8 mouse cellular contexts compared by ENCODE assay signal in genomic region chr17:5324236-5324876, GRCm38 (mm10).
DNase-seq lines count a peak whose midpoint lies in the region; ATAC-seq and TF ChIP-seq lines count a peak whose summit lies in the region.

No protein-coding gene starts in this region.

- ATAC-seq in lung, postnatal 0 days = peak; percentile 83

- peaks cover 5 to 26% of the 10 kb centered on the region in 2 experiments for H3K36me3 ChIP-seq in MEL (ENCODE audit: control insufficient read depth in 1 of 2, insufficient read depth in 2 of 2, low read length in 2 of 2)
- H3K36me3 ChIP-seq in kidney, adult 2 months (ENCODE audit: control insufficient read depth, insufficient read depth, low read length) = peaks cover 4% of the 10 kb centered on the region
- peaks cover 20% of the 10 kb centered on the region for H3K36me3 ChIP-seq in lung, postnatal 0 days (ENCODE audit: insufficient read depth, low read length)

- H3K27me3 ChIP-seq in MEL (ENCODE audit: control insufficient read depth in 1 of 2, insufficient read depth in 2 of 2, low read length in 2 of 2) = no peaks in the 10 kb centered on the region
- H3K27me3 ChIP-seq in kidney, adult 2 months (replicated peaks; ENCODE audit: control insufficient read depth, insufficient read depth, low read length) = no peaks in the 10 kb centered on the region
- no peaks in the 10 kb centered on the region for H3K27me3 ChIP-seq in lung, postnatal 0 days (replicated peaks; ENCODE audit: insufficient read depth, low read length)

- peaks cover 17 to 19% of the 10 kb centered on the region in 2 experiments for H3K4me1 ChIP-seq in MEL (ENCODE audit: control insufficient read depth in 1 of 2, insufficient read depth in 2 of 2, low read length in 2 of 2)
- peaks cover 14% of the 10 kb centered on the region for H3K4me1 ChIP-seq in kidney, adult 2 months (ENCODE audit: control insufficient read depth, insufficient read depth, low read length)
- H3K4me1 ChIP-seq in lung, postnatal 0 days (ENCODE audit: insufficient read depth, low read depth, low read length) = peaks cover 4% of the 10 kb centered on the region; the same call in 1 of the 2 replicates

- TF ChIP-seq EP300 in MEL (IDR thresholded peaks at IDR 0.05; ENCODE audit: low read depth in 1 of 2, low read length in 2 of 2) = no peak
- peak; percentile 35; the same call in 1 of the 2 replicates for TF ChIP-seq EP300 in lung, postnatal 0 days (IDR thresholded peaks at IDR 0.05)

- H3K9ac ChIP-seq in MEL (ENCODE audit: control insufficient read depth, low read depth, low read length, poor library complexity, severe bottlenecking) = no peak overlapping the region
- no peak overlapping the region for H3K9ac ChIP-seq in lung, postnatal 0 days (replicated peaks; ENCODE audit: low read depth)

- TF ChIP-seq POLR2A in MEL (IDR thresholded peaks at IDR 0.05; ENCODE audit: control insufficient read depth in 1 of 2, insufficient read depth in 1 of 2, low read depth in 1 of 2, low read length in 2 of 2, poor library complexity in 1 of 2) = no peak
- TF ChIP-seq POLR2A in kidney, adult 2 months (IDR thresholded peaks at IDR 0.05; ENCODE audit: low read depth, low read length) = no peak

- 21% methylated on average over 10 of the region's 10 CpGs for WGBS in kidney, adult 2 months
- WGBS in lung, postnatal 0 days = 19% methylated on average over 10 of the region's 10 CpGs

- H3K79me2 ChIP-seq in MEL (ENCODE audit: control insufficient read depth, insufficient read depth, low read length, poor library complexity) = no peaks in the 10 kb centered on the region

- intact Hi-C loops in left cerebral cortex, adult 2 months (cut with DNase I) = no loop called here

- H3K9me3 ChIP-seq in MEL (replicated peaks; ENCODE audit: insufficient read depth, low read length) = no peaks in the 10 kb centered on the region
- H3K9me3 ChIP-seq in lung, postnatal 0 days (ENCODE audit: low read length) = no peaks in the 10 kb centered on the region

- no peak overlapping the region for H3K27ac ChIP-seq in MEL (ENCODE audit: control insufficient read depth, low read depth, low read length)
- peak overlapping the region; percentile 76 for H3K27ac ChIP-seq in kidney, adult 2 months (ENCODE audit: insufficient read depth, low read depth, low read length)
- no peak overlapping the region for H3K27ac ChIP-seq in lung, postnatal 0 days (ENCODE audit: low read length)
- H3K27ac ChIP-seq in left cerebral cortex, adult 2 months = no peak overlapping the region

- no peak for DNase-seq in MEL (ENCODE audit: low read depth, low spot score)
- DNase-seq in cerebellum, postnatal 36 days = peak; percentile 29 to 47
- DNase-seq in heart, adult 18-20 months = peak; percentile 67 to 73
- peak; percentile 62 for DNase-seq in kidney, adult 2 months
- peak; percentile 82 for DNase-seq in lung, postnatal 0 days (ENCODE audit: low spot score)
- peak; percentile 93 for DNase-seq in yolk sac, embryonic 10.5 days (ENCODE audit: low spot score)
- no peak for DNase-seq in left cerebral cortex, adult 2 months (ENCODE audit: extremely low spot score in 1 of 2, low spot score in 2 of 2)
- no peak for DNase-seq in layer of hippocampus, adult 11-12 months (ENCODE audit: low spot score)

- TF ChIP-seq CTCF in MEL (IDR thresholded peaks at IDR 0.05 in 2 of 3, conservative IDR thresholded peaks at IDR 0.05 in 1 of 3; ENCODE audit: control insufficient read depth in 1 of 3, insufficient read depth in 1 of 3, low read depth in 2 of 3, low read length in 3 of 3, poor library complexity in 1 of 3, severe bottlenecking in 1 of 3) = no peak
- TF ChIP-seq CTCF in kidney, adult 2 months (conservative IDR thresholded peaks at IDR 0.05; ENCODE audit: insufficient read depth, insufficient read length, low read depth, low read length) = no peak
- no peak for TF ChIP-seq CTCF in lung, postnatal 0 days (IDR thresholded peaks at IDR 0.05)
- no peak for TF ChIP-seq CTCF in left cerebral cortex, adult 2 months (IDR thresholded peaks at IDR 0.05)

- no peak overlapping the region for H3K4me2 ChIP-seq in lung, postnatal 0 days (replicated peaks; ENCODE audit: low read depth, low read length)

- H3K4me3 ChIP-seq in MEL (ENCODE audit: control insufficient read depth in 1 of 2, insufficient read depth in 1 of 2, low read depth in 2 of 2, low read length in 2 of 2) = no peak overlapping the region
- H3K4me3 ChIP-seq in kidney, adult 2 months (ENCODE audit: insufficient read depth, low read depth, low read length) = no peak overlapping the region
- H3K4me3 ChIP-seq in lung, postnatal 0 days (ENCODE audit: low read depth, low read length) = no peak overlapping the region
- no peak overlapping the region for H3K4me3 ChIP-seq in left cerebral cortex, adult 2 months

- TF ChIP-seq RAD21 in MEL (IDR thresholded peaks at IDR 0.05; ENCODE audit: low read depth, low read length) = no peak

TF ChIP-seq in MEL, 35 proteins besides CTCF, POLR2A, EP300 and RAD21:
- TF ChIP-seq ETS1 (IDR thresholded peaks at IDR 0.05; ENCODE audit: low read depth, low read length) (0 out of 2 replicates have a peak, but pooled peaks have one; percentile 24), ELF1 (IDR thresholded peaks at IDR 0.05; ENCODE audit: low read depth, low read length) (no peak)
TF ChIP-seq in MEL: peak in this region for 1.

Comparison
In these comparisons a context has a peak if more than half of its experiments do, and no peak if none do; other contexts are left out.
1. DNase-seq: peak in cerebellum, postnatal 36 days (2 of 2), heart, adult 18-20 months (2 of 2), kidney, adult 2 months (single experiment), lung, postnatal 0 days (single experiment) and yolk sac, embryonic 10.5 days (single experiment); none in MEL (single experiment), left cerebral cortex, adult 2 months (0 of 2) and layer of hippocampus, adult 11-12 months (single experiment).